Mouse (Mus musculus) ES-Bruce4 (cell line): ENCODE data around the gene Pink1.

Source experiments
- CTCF ChIP-seq: IDR thresholded peaks from one replicate; pipeline ENCODE4 v1.8.1; 2011; ENCODE audit warnings: low read depth, low read length
- EP300 ChIP-seq: IDR thresholded peaks from 2 replicates; pipeline ENCODE4 v1.6.1; 2011; ENCODE audit warnings: low read depth, low read length; ENCODE audit not compliant: insufficient read depth
- POLR2A ChIP-seq: IDR thresholded peaks from one replicate; pipeline ENCODE4 v1.8.1; 2011; ENCODE audit warnings: low read length; ENCODE audit not compliant: insufficient read depth

DNA sequence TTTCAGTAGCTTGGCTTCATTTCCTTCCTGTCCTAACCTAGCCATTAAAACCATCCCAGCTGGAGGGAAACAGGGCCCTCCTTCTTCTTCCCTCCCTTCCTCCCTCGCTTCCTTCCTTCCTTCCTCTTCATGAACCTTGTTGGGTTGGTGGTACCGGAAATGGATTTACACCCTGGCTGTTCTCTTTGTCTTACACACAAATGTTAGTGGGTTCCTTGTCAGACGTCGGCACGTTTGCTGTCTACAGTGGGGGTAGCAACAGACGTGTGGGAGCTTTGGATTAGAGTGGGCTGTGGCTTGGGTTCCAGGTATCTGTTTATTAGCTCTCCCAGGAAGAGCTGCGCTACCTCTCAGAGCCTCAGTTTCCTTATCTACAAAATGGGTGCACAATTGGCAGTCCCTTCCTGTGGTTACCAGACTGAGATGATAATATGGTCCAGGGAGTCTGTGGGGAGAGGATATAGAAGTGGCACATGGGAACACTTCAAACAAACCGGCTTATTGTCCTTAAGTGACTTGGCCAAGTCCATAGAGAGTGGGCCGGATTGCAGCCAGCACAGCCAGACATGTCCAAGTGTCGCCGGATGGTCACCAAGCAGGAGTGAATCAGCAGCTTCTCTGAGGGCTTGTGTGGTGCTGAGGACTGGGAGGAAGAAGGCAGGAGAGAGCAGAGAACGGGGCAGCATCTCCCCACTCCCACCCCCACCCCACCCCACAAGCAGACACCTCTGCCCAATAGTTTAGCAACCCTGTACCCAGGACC is 42.6 kb upstream of the Pink1 start:
- no peak for TF ChIP-seq POLR2A
- no peak for TF ChIP-seq CTCF
- TF ChIP-seq EP300, result no peak
